Mouse (Mus musculus) v-Abl transformed pro-B cells (cell line): Measurements from ENCODE around the gene Scrn1.

ENCODE experiments used
- in situ Hi-C, 2 experiments: fragments of 400-800 bp; cut with MboI; formaldehyde crosslinking; loops; one replicate each; pipeline ENCODE4 v1.15.1; 2025; ENCODE audit not compliant: unreplicated experiment in 2 of 2

Scrn1 gene

DNA sequence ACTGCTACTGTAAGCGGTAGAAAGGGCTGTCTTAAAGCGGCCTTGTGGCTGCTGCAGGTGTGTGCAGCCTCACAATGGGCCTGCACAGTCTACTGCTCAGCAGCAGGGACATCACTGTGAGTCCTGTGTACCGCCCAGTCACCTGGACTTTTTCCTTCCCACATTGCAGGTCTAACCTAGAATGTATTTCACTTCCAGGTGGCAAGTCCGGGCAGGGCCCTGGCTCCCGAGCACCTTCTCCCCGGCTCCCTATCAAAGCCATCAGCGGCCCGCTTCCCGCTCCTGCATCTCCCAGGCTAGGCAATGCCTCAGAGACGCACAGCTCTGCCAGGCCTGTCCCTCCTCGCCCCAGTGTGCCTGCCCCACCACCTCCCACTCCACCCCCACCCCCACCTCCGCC, 81.3 kb downstream of the Scrn1 start:
- in situ Hi-C loops, result no loop called here

DNA sequence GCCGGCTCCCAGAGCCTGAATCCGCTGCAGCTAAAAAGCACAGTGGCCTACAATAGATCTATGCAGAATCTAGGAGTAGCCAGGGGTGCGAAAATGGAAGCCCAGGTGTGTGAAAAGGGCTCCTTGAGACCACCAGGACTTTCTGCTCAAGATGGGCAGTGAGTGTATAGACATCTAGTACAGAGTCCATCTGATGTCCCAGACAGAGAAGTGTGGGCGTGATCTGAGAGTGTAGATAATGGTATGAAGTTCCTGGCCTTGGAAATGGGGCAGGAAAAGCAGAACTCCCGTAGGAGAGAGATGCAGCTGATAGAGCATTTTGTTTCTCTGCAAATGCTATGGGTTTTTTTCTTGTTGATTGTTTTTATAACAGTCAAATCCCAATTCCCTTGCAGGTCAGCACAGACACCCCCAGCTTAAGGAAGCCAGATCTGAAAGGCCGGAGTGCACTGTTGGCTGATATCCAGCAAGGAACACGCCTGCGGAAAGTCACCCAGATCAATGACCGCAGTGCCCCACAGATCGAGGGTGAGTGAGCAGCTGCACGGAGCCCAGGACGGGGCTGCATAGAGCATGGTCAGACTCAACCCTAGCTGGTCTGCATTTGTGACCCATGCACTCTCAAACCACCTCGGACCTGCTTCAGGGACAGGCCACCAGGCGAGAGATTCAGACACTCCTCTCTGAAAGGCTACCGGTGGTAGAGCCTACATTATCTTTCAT, 84.7 kb downstream of the Scrn1 start:
- in situ Hi-C loops, result no loop called here

DNA sequence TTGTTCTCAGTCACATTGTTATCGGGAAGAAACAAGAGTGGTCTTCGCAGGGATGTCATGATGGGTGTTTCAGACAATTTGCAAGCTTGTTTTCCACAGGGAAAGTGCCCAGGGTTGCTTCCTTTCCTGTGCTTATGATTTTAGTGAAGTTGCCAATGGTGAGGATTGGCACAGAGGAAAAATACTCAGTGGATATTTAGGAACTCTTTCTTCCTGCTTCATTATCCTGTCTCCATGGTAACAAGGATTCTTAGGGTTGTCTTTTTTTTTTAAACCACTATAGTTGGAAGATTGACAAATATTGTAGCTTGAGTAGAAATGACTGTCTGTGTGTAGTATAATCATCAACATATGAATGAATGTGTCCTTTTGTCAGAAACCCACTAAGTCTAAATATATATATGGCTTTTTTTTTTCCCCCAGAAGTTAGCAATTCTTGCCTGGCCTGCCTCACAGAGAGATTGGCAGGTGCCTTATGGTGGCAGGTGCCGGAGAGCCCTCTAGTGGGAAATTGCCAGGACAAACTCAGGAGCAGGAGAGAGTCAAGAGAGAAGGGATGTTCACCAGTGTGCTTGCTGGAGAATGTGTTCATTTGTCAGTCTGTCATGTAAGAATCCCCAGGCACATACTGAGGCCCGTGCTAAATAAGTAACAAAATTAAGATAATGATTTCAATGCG, 87.5 kb downstream of the Scrn1 start:
- in situ Hi-C loops, result no loop called here

DNA sequence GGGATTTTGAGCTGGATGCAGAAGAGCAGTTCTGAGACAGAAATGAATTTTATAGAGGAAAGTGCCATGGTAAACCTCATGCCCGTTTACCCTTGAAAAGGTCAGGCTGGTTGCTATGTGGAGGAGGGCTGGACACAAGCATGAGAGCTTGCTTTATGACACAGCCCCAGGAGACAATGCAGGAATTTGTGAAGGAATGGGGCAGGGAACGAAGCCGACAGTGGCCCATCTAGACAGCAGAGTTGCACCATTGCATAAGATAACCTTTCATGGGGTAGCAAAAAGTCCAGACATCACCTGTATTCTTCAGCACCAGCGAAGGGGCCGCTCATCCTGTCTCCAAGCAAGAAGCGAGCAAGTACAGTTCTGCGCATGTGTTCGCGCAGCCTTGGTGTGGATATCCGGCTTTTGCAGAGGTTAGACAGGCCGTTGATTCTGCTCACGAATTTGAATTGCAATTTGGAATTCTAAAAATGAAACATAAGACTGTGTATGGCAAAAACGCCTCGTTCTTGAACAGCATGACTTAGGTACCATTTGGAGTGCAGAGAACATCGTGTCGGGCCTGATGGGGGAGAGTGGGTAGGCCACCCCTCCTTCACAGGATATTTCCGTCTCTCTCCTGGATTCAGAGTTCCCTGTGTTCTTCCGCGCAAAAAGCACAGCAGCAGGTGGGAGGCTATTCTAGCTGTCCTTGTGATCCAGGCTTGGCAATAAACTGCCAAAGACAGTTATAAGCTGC, 90.2 kb downstream of the Scrn1 start:
- in situ Hi-C loops, result no loop called here

- in situ Hi-C loops, result no loop called here
Observed at GRCm38 (mm10) chr6:54472846-54473715, 93.2 kb downstream of the Scrn1 start.

DNA sequence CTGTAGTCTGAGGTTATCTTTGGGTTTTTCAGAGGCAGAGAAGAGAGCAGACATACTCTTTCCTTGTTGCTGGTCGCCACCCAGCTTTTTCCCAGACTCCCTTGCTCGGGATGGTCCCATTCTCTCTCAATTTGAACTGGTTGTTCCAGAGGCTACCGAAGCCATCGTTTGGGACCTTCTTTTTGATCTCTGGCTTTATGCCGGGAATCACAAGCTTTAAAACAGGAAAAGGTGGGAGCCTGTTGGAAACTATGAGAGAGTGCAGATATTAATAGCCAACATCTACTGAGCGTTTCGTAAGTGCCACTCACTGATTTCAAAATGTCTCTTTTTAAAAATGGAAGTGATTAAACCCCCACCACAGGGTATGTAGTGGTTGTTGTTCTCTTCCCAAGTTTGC, 94.4 kb downstream of the Scrn1 start:
- in situ Hi-C loops, result no loop called here

DNA sequence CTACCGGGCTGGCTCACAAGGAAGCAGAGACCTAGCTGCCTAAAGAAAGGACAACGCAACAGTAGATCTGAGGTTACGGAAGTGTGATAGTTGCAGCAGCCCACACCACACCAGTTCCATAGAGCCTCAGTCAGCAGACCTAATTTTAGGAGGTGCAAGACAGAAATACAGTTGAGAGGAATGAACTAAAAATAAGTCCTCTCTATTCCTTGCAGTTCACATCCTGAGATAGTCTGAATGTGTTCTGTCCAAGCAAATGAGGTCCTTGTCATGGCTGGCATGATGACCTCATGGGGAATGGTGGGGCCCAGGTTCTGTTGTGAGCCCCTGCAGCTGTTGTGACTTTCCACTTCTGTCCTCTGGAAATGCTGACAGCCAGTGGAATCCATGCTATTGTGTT, 98.9 kb downstream of the Scrn1 start:
- in situ Hi-C loops, result no loop called here

GRCm38 (mm10) chr6:54464926-54465325, 101.4 kb downstream of the Scrn1 start:
- in situ Hi-C loops, result no loop called here

GRCm38 (mm10) chr6:54463701-54464458, 102.4 kb downstream of the Scrn1 start:
- in situ Hi-C loops, result no loop called here

- in situ Hi-C loops, result no loop called here
Observed at GRCm38 (mm10) chr6:54462766-54463165, 103.5 kb downstream of the Scrn1 start.

GRCm38 (mm10) chr6:54460915-54461671, 105.2 kb downstream of the Scrn1 start:
- in situ Hi-C loops, result no loop called here

DNA sequence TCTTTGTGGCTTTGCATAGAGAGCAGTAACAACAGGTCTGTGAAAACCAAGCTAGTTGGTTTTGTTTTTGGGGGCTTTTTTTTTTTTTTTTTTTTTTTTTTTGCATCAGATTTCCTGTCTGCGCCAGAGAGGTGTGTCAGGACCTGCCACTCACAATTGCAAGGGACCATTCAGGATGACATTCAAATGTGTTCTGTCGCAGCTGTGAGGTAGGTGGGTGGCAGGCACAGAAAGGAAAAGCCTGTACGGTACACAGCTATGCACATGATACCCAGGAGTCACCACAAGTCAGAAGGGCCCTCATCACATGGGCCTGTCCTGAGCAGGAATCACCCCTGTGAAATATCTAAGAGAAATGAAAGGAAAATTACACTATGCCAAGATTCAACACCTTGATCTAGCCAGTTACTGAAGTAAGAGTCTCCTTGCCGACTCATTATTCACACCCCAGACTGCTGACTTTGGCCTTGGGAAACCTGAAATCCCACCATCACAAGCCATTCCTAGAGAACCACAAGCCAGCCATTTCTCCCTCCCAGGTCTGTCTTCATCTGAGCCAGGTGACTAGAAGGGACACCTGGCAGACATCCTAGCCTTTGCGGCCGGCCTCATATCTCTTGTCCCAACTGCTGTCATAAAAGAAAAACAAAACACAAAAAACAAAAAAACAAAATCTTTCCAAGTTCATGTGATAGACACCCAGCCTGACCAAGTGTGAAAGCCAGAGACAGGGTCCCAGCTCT, 105.9 kb downstream of the Scrn1 start:
- in situ Hi-C loops, result no loop called here

DNA sequence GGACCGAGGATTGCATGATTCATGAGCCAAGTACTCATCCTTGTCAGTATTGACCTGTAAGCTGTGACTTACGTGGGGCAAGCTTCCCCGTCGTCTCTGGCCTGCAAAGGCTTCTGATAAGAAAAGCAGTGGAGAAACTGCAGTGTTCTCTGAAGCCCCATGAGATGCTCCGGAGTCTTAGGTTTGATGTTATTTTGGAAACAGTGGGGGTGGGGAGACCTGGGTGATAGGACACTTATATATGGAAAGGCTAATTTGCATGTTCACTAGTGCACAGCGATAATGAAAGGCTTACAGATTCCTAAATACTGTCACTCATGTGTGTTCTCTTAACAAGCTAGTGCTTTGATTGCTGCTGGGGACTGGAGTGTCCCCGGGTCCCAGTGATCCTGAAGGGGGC, 106.6 kb downstream of the Scrn1 start:
- in situ Hi-C loops, result no loop called here
